Mouse (Mus musculus): ENCODE results near the gene Kcnmb2.

The Kcnmb2 gene

DNA sequence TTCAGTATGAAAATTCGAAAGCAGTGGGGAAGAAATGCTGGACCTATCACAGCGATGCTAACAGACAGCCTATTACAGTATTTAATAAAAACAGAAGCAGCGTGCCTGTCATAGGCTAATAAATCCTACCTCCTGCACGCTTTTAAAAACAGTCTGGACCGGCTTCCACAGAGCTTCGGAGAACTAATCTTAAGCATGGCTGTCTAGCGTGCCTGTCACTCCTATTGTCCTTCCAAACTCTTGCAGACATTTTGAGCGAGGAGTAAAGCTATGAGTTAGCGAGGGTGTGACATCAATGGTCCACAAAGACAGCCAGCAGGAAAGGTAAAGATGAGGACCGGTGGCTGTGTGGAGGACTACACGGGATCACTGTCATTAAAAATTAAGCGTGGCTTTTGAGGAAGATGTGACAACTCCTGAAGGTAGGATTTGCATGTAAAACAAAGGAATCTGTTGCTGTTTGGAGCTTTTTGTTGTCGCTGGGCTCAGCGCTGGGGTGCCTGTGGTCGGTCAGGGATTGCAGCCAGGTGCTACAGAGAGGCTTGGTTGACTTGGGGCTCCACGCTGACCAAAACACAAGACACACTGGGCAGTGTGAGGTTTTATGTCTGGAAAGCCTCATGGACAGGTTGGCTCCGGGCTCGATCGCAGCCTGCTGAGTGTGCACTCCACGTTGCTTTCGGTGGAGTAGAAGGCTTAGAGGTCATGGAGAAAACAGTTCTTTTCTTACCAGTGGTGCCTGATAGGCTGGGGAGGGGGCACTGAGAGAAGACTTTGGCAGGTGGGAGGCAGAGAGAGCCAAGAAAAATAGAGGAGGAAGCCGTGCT is at the start of gene Kcnmb2:
TSS of gene Kcnmb2 (plus strand) at position 4 of the 827 bp plus-strand sequence.
- in situ Hi-C loops (cut with MboI, MseI) = no loop called here

- in situ Hi-C loops (cut with MboI, MseI) = no loop called here
These were observed 38.8 kb upstream of the Kcnmb2 start for GRCm38 (mm10) chr3:31863522-31863921.

DNA sequence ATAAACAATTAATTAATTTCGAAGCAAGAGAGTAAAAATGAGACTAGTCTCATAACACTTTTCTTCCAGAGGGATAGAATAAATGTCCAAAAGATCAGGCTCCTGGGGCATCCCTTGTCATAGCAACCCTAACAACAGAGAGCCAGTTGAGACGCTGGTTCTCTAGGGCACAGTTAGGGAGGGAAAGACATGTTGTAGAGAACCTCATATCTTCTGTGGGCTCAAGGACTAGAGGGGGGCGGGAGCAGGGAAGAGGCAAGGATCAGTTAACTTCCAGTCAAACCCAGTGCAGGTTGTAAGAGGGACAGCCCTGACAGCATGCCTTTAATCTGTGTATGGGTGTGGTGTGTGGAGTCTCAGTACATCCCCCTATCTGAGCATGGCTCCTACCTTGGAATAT is 38.2 kb upstream of the Kcnmb2 start:
- in situ Hi-C loops (cut with MboI, MseI) = no loop called here

DNA sequence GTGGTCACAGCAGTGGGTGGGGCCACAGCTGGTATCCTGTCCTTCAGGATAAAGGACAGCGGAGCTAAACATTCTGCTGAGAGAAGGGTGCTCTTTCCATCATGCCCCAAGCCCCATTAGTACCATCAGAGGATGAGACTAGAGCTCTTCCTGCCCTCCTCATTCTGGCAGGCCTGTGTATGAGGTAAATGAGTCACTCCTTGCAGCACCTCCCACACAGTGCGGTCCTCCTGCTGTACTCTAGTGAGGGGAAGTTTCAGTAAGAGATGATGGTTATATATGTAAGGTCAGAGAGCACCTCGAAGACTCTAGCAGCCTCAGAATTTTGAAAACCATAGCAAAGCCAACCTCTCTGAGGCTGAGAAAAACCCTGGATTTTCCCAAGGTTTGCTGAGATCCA is 30.8 kb upstream of the Kcnmb2 start:
- in situ Hi-C loops (cut with MboI, MseI) = no loop called here

DNA sequence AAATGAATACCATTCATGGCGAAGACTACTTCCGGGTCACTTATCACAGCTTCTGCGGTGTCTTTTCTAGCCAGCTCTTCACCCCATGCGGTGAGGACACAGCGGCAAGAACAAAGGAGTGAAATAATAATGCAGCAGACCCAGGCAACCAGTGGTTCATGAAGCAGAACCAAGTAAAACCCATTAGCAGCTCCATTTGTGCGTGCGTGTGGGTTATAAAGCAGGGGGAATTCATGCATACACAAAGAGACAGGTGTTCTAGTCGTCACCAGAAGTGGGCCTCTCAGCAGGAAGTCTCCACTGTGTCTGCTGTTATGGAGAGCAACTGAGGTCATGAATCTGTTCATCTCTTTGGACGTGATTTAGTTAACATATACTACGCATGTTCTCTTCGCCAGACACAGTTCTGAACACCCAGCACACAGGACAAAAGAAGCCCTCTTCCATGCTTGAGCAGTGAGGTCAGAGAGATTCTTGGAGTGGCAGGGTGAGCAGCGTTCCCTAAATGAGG is 19.6 kb upstream of the Kcnmb2 start:
- in situ Hi-C loops (cut with MboI, MseI) = no loop called here

- in situ Hi-C loops (cut with MboI, MseI) = no loop called here
These were observed 9.7 kb upstream of the Kcnmb2 start for GRCm38 (mm10) chr3:31892653-31893052.

GRCm38 (mm10) chr3:31903506-31903905 is 1.2 kb downstream of the Kcnmb2 start:
- in situ Hi-C loops (cut with MboI, MseI) = no loop called here

GRCm38 (mm10) chr3:31904156-31904555 is 1.8 kb downstream of the Kcnmb2 start:
- in situ Hi-C loops (cut with MboI, MseI) = no loop called here

DNA sequence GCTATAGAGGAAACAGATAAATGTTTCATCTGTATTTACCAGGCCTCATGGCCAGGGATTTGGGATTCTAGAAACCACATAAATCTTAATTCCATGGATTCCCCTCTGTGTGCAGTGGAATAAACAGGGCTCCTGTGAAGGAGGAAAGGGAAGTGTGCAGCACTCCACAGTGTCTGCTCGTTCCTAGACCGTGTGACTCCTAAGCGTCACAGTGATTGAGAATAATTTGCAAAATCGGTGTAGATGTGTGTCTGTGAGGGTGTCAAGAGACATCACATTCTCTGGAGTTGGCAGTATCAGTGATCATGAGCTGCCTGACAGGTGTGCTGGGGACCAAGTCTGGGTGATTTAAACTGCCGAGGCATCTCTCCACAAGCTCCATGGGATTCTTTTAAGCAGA is 8.9 kb downstream of the Kcnmb2 start:
- in situ Hi-C loops (cut with MboI, MseI) = no loop called here

- in situ Hi-C loops (cut with MboI, MseI) = no loop called here
These were observed 9.4 kb downstream of the Kcnmb2 start for GRCm38 (mm10) chr3:31911690-31912089.

- in situ Hi-C loops (cut with MboI, MseI) = no loop called here
These were observed 26.2 kb downstream of the Kcnmb2 start for GRCm38 (mm10) chr3:31928544-31928943.

DNA sequence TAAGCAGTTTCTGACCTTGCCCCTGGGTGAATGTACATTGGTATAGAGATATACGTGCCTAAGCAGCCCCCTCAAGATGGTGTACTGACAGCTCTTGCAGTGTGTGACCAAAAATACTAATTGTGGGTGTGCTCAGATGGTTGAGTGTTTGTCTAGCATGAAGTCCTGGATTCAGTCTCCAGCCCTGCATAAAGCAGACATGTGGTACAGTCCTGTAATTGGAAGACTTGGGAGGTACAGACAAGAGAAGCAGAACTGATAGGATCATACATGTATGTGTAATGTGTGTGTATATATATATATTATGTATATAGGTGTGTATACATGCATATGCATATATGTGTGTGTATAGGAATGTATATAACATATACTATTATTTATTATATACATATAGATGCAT is 32.4 kb downstream of the Kcnmb2 start:
- in situ Hi-C loops (cut with MboI, MseI) = no loop called here

DNA sequence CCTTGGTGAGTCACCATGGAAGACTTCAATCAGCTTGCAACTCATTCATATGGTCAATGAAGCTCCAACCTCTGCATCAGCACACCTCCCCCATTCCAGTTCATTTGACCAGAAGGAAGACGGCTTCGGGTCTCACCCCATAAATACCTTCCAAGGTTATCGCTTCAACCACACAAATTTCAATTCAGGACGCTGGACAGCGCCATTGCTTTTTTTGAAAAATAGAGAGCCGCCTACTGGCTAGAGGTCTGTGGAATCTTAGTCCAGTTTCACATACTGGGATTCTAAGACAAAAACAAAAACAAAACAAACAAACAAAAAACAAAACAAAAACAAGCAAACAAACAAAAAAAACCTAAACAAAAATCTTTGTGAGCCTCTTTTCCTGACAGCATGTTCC is 39.2 kb downstream of the Kcnmb2 start:
- in situ Hi-C loops (cut with MboI, MseI) = no loop called here

DNA sequence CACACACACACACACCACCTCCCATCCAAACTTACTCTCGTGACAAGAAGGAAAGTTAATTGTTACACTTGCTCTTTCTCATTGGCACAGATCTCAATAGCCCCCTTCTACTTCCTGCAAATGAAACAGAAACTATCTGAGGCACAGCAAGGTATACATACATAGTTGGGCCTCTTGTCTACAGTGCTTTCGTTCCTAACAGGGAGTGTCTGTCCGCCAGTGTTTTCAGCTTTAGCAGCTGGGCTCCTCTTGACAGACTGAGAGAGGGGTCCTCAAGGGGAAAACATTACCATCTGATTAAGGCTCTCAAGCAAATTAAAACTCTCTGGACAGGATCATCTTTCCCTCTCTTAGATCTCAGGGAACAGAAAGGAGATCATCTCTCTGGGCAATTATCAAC is 51.9 kb downstream of the Kcnmb2 start:
- in situ Hi-C loops (cut with MboI, MseI) = no loop called here

GRCm38 (mm10) chr3:31955004-31955403 is 52.7 kb downstream of the Kcnmb2 start:
- in situ Hi-C loops (cut with MboI, MseI) = no loop called here

GRCm38 (mm10) chr3:31959821-31960220 is 57.5 kb downstream of the Kcnmb2 start:
- in situ Hi-C loops (cut with MboI, MseI) = no loop called here

- in situ Hi-C loops (cut with MboI, MseI) = no loop called here
These were observed 58.9 kb downstream of the Kcnmb2 start for GRCm38 (mm10) chr3:31961175-31961574.

DNA sequence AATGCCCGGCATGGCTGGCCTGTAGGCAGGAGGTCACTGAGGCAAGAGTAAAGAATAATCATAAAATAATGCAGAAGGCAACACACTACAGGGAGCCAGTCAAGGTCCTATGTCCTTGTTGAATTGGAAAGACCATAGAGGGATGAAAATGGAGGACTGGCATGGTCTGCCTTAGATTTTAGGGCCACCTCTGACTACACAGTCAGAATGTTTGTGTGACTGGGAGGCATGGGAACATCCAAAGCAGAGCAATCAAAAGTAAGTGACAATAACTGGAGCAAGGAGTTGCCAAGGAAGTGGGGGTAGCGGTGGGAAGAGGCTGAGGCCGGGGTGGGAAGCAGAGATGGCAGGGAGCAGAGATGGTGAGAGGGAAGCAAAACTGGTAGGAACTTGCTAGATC is 60.8 kb downstream of the Kcnmb2 start:
- in situ Hi-C loops (cut with MboI, MseI) = no loop called here

GRCm38 (mm10) chr3:31979661-31980060 is 77.4 kb downstream of the Kcnmb2 start:
- in situ Hi-C loops (cut with MboI, MseI) = no loop called here

GRCm38 (mm10) chr3:31982444-31982843 is 80.1 kb downstream of the Kcnmb2 start:
- in situ Hi-C loops (cut with MboI, MseI) = no loop called here

GRCm38 (mm10) chr3:31985103-31985502 is 82.8 kb downstream of the Kcnmb2 start:
- in situ Hi-C loops (cut with MboI, MseI) = no loop called here

- in situ Hi-C loops (cut with MboI, MseI) = loop anchor here (10.0 kb wide), 1 partner anchor 493 kb away; no protein-coding TSS in a partner anchor
These were observed 89.3 kb downstream of the Kcnmb2 start for GRCm38 (mm10) chr3:31991526-31992045.

DNA sequence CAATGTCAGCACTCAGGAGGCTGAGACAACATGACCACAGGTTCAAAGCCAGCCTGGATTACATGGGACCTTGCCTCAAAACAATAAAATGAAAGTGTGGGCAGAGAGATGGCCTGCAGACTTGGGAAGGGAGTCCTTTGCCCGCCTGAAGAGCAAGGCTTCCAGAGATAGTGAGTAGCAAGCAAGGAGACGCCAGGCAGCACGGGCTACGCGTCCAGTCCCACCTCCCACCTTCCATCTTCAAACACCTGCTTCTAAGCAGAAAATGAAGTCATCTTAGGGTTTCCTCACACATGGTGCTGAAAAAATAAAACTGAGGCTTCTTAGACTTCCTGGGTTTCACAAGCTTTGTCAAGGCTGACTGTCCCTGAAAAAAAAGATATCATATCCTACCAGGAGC is 109.3 kb downstream of the Kcnmb2 start:
- in situ Hi-C loops (cut with MboI, MseI) = no loop called here
